In the genomic region with DNA sequence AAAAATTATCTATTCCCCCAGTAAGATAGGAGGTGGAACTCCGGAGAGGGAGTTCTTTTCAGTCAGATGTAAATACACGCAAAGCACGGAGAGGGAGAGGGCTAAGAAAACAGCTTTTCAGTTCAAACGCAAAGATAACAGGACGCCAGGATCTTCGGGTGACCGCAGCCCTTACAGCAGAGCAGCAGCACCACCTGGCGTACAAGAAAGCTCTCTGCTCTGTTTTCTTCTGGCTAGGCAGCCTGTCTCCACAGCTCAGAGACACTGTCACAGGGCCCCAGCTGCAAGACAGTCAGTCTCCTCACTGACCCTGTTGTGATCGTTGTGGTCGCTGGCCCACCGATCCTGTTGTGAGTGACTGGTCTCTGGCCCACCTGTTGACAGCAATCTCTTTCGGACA, we compare ENCODE assay signal across 8 mouse cellular contexts. TPM values are rescaled to one million over a fixed set of nuclear protein-coding genes. Genes with fewer than 3 reads are reported as not detected.
A peak's percentile ranks its signal among the peaks of the same experiment; 100 is the strongest.
DNase-seq lines count a peak whose midpoint lies in the region; ATAC-seq and TF ChIP-seq lines count a peak whose summit lies in the region.

No protein-coding gene starts in this region.

- peak overlapping the region; percentile 56 for H3K27ac ChIP-seq in gastrocnemius, adult 2 months
- no peak overlapping the region for H3K27ac ChIP-seq in hindbrain, postnatal 0 days

- no peak for DNase-seq in Patski (ENCODE audit: low read depth, low spot score)
- DNase-seq in cerebellum, postnatal 25 days, result peak; percentile 66 to 79
- DNase-seq in gastrocnemius, adult 2 months, result peak; percentile 74
- peak; percentile 90 for DNase-seq in hindbrain, postnatal 0 days (ENCODE audit: low spot score)
- DNase-seq in left cerebral cortex, adult 18-20 months (ENCODE audit: low spot score in 2 of 2), result peak; percentile 68 to 71
- DNase-seq in right cerebral cortex, adult 2 months (ENCODE audit: low spot score in 2 of 2), result peak; percentile 78 to 79
- DNase-seq in urinary bladder, postnatal 10 days (ENCODE audit: low spot score), result peak; percentile 19

- no peak overlapping the region for H3K9ac ChIP-seq in hindbrain, postnatal 0 days (replicated peaks; ENCODE audit: low read length)

- peak overlapping the region; percentile 47 for H3K4me2 ChIP-seq in hindbrain, postnatal 0 days (ENCODE audit: low read depth, low read length)

- TF ChIP-seq CTCF in Patski (IDR thresholded peaks at IDR 0.05), result peak; percentile 88
- TF ChIP-seq CTCF in gastrocnemius, adult 2 months (IDR thresholded peaks at IDR 0.05), result peak; percentile 89
- TF ChIP-seq CTCF in hindbrain, postnatal 0 days (IDR thresholded peaks at IDR 0.05; ENCODE audit: low read depth), result peak; percentile 94

- no peaks in the 10 kb centered on the region for H3K4me1 ChIP-seq in hindbrain, postnatal 0 days (ENCODE audit: insufficient read depth, low read length)

- WGBS in hindbrain, postnatal 0 days, result 3% methylated on average over 12 of the region's 12 CpGs

- CTCF ChIA-PET in Patski (lab: Charles Lee), result interaction anchor here (0.6 to 1.7 kb wide), 8 partner anchors 19 to 577 kb away, joined by 3 to 12 read pairs (median 4); no protein-coding TSS in a partner anchor

- H3K36me3 ChIP-seq in hindbrain, postnatal 0 days (ENCODE audit: insufficient read depth, low read length), result no peaks in the 10 kb centered on the region

- intact Hi-C loops in gastrocnemius, adult 2 months (cut with DNase I), result loop anchor here (1.0 to 10.0 kb wide), 4 partner anchors 130 to 514 kb away; no protein-coding TSS in a partner anchor

- in situ Hi-C loops in Patski (cut with MboI; ENCODE audit: low pct_unique_long_range_greater_than_20kb), result loop anchor here (5.0 to 10.0 kb wide), 3 partner anchors 134 to 512 kb away; no protein-coding TSS in a partner anchor

- peak overlapping the region; percentile 71 for H3K4me3 ChIP-seq in gastrocnemius, adult 2 months
- peak overlapping the region; percentile 13; the same call in 1 of the 2 replicates for H3K4me3 ChIP-seq in hindbrain, postnatal 0 days (ENCODE audit: low read length)

- peaks cover 48% of the 10 kb centered on the region for H3K27me3 ChIP-seq in Patski
- peaks cover 18% of the 10 kb centered on the region for H3K27me3 ChIP-seq in hindbrain, postnatal 0 days (ENCODE audit: insufficient read depth, low read length)

- ATAC-seq in Patski, result peak; percentile 90
- ATAC-seq in hindbrain, postnatal 0 days, result peak; percentile 82
- ATAC-seq in megakaryocyte, adult 5-6 weeks (ENCODE audit: poor library complexity, severe bottlenecking), result peak; percentile 91

- no peaks in the 10 kb centered on the region for H3K9me3 ChIP-seq in hindbrain, postnatal 0 days (ENCODE audit: low read length)

- POLR2A ChIA-PET in Patski (lab: Charles Lee), result no interaction called here

RNA-seq across cellular contexts. Expression of gene 4930447C04Rik, which starts 36.1 kb away (rescaled TPM):
- polyA plus RNA-seq in Patski (2021), result not detected
- not detected for total RNA-seq in gastrocnemius, adult 2 months (2021)
- 1.7 and 3.7 TPM in 2 replicates for total RNA-seq in hindbrain, postnatal 0 days (2014; rRNA removed)
- polyA plus RNA-seq in hindbrain, postnatal 0 days (2015; fragmentation: Nextera tagmentation; extraction: Ambion mirVana), result 7.9 and 8.8 TPM in 2 replicates
- 10 to 100 TPM; 10.1 to 10.2 TPM for total RNA-seq in left cerebral cortex, adult 18-20 months (2021)
- total RNA-seq in megakaryocyte, adult 5-6 weeks (2015), result 0.13 and 0.59 TPM in 2 replicates
- 0.59 TPM in 1 of 2 replicates, not detected in the other for total RNA-seq in megakaryocyte, adult 5-6 weeks (2017)

RNA-seq across cellular contexts. Expression of gene Six6, which starts 37.0 kb away (rescaled TPM):
- not detected for polyA plus RNA-seq in Patski (2021)
- not detected for total RNA-seq in gastrocnemius, adult 2 months (2021)
- 0.22 TPM in 1 of 2 replicates, not detected in the other for total RNA-seq in hindbrain, postnatal 0 days (2014; rRNA removed)
- not detected in 2 replicates for polyA plus RNA-seq in hindbrain, postnatal 0 days (2015; fragmentation: Nextera tagmentation; extraction: Ambion mirVana)
- not detected for total RNA-seq in left cerebral cortex, adult 18-20 months (2021)
- total RNA-seq in megakaryocyte, adult 5-6 weeks (2015), result not detected in 2 replicates
- total RNA-seq in megakaryocyte, adult 5-6 weeks (2017), result not detected in 2 replicates
